Mouse (Mus musculus): ENCODE results near the gene Gabra2. TPM values are rescaled to one million over a fixed set of nuclear protein-coding genes. Genes with fewer than 3 reads are reported as not detected.

Gene Gabra2
- polyA plus RNA-seq (2012) = not detected in 2 replicates

DNA sequence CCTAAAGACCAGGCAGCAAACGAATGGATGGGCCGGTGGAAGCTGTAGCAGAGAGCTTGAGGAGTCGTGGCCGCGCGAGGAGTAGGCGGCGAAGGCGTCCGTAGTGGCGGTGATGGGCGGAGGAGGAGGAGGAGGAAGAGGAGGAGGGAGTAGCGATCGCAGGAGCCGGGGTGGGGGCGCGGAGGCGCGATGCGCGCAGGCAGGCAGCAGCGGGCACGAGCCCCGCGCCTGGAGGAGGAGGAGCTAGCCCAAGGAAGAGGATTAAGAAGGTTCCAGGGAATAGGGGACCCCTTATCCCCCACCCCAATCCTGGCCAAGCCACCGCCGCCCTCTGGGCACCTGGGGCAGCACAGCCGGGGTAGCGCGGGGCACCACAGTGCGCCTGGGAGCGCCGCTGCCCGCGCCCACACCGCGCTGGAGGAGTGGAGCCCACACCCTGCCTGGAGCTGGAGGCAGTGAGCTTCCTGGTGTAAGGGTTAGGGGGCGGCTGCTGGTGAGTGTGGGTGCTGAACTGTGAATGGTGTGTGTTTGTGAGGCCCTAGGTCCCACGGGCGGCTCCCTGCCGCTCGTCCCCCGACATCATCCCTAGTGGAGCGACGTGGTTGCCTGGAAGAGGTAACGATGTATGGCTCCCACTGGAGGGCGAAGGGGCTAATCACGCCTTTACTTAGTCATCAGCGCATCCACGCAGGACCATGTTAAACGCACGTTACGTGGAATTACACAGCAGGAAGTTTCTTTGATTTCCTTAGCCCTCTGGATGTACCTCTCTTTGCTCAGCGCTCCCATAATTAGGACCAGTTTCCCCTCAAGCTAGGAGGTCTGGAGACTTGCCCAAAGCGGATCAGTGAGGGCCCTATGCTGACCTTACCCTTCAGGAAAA lies at the start of gene Gabra2:
Gene Gabra2, minus strand, starts transcription at position 125 of the 883 bp plus-strand sequence.
- no peak for TF ChIP-seq GATA1 (IDR thresholded peaks at IDR 0.05; ENCODE audit: low read length)

- no peak for TF ChIP-seq GATA1 (IDR thresholded peaks at IDR 0.05; ENCODE audit: low read length)
Measured at GRCm38 (mm10) chr5:71136691-71137090, 41.0 kb upstream of the Gabra2 start.

DNA sequence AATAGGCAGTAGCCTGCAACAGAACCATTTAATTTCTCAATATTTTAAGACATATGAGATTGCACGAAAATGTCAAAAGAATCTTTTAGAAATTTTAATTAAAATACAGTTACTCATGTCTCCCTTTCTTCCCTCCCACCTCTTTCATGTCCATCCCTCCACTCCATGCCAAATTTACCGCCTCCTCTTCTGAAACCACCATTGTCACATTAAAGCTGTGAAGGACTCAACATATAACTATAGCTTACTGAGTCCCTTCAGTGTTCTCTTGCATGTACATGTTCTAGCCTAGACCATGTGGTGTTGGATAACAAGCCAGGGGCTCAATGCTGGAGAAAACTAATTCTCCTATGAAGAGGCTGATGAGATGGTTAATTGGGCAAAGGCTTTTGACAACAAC lies 40.2 kb upstream of the Gabra2 start:
- TF ChIP-seq GATA1 (IDR thresholded peaks at IDR 0.05; ENCODE audit: low read length) = no peak

DNA sequence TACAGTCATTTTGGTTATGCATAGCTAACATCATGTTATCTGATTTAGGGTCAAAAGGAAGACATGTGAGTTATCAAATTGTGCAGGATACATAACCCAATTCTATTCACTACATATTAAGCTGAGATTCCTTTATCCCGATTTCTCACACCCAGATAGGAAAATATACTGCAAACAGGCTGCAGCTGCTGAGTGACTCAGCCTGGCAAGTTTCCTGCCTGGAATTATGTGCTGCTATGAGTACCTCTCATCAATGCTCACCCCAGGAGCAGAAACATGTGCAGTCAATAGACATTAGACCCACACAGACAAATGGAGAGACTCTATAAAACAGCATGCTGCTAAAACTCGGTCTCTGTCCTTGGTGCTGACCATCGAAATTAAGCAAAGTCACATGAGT lies 32.1 kb upstream of the Gabra2 start:
- no peak for TF ChIP-seq GATA1 (IDR thresholded peaks at IDR 0.05; ENCODE audit: low read length)

DNA sequence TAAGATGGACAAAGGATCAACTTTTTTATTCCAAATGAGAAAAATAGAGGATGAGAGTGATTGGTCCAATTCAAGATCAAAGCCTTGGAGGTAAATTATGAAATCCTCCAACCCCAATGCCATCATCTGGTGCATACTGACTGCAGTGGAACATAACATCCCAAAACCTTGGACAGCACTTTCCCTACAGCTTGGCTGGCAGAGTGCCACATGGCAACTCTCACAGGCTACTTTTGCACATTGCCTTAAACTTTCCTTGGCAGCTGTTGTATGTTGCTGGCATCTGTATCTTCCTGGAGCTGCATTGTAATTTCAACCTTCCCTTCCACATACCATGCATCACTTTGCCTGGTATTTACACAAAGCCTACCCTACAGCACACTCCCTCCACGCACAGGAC lies 19.6 kb upstream of the Gabra2 start:
- no peak for TF ChIP-seq GATA1 (IDR thresholded peaks at IDR 0.05; ENCODE audit: low read length)

DNA sequence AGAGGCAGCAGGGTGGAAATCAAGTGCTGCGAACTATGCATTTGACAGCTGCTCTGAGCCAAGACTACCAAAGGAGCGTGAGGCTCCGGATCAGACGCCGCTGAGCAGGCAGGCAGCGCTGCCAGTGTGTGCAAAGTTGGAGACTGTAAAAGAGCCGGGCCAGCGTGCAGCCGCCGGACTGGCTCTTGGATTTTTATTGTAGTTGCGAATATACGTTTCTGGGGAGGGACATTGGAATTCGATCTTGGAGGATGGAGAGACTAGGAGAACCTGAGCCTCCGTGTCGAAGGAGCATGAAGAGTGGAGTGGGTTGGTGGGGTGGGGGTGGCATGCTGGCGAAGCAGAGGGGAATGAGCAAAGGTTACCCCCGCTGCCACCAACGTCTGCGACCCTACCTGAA lies 469 bp downstream of the Gabra2 start:
- no peak for TF ChIP-seq GATA1 (IDR thresholded peaks at IDR 0.05; ENCODE audit: low read length)

DNA sequence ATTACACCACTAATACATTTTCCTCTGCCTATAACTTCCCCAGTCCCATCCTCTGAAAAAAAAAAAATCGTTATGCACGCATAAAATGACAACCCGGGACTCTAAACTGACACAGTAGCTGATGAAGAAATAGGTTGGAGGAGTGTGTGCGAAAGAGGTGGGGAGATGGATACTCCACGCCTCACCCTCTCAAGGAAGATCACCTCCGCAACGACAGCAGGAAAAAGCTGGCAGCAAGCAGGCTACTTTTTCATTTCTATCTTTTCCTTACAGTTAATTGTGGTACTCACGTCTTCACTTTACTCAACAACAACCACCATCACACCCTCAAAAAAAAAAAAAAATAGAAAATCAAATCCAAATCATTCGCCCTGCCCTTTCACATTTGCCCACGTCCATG lies 873 bp downstream of the Gabra2 start:
- no peak for TF ChIP-seq GATA1 (IDR thresholded peaks at IDR 0.05; ENCODE audit: low read length)

- no peak for TF ChIP-seq GATA1 (IDR thresholded peaks at IDR 0.05; ENCODE audit: low read length)
Measured at GRCm38 (mm10) chr5:71093807-71094206, 1.8 kb downstream of the Gabra2 start.

DNA sequence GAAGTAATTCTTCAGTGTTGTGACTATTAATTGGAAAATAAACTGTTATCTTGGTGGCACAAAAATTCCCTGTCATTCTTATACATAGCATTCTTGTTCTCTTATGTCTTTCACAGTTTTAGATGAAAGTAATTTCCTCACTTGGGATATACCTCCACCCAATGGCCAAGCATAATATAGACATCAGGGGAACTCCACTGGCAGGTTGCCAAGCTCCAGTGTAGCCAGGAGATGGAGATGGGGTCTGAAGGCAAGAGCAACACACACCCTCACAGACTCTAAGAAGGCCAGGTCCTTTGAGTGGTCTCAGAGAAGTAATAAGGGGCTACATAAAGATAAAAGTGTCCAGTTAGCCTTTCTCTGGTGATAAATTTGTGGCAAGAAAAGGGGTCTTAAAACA lies 3.2 kb downstream of the Gabra2 start:
- TF ChIP-seq GATA1 (IDR thresholded peaks at IDR 0.05; ENCODE audit: low read length) = no peak

GRCm38 (mm10) chr5:71091926-71092325 lies 3.7 kb downstream of the Gabra2 start:
- TF ChIP-seq GATA1 (IDR thresholded peaks at IDR 0.05; ENCODE audit: low read length) = no peak

DNA sequence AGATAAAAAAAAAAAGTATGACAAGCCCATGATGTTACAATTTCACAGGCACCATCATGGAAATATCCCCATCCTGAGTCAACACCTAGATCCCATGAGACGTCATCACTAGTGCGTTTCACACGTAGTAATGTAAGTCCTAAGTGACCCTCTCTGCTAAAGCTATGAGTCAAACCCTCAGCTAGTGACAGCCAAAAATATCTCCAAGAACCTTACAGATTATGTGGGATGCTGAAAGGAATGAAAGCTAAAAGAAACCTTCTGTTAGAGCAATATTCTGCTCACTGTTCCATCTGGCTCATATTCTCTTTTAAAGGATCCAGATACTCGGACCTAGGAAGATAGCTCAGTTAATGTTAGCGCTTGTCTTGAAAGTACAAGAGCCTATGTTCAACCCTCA lies 16.8 kb downstream of the Gabra2 start:
- no peak for TF ChIP-seq GATA1 (IDR thresholded peaks at IDR 0.05; ENCODE audit: low read length)

DNA sequence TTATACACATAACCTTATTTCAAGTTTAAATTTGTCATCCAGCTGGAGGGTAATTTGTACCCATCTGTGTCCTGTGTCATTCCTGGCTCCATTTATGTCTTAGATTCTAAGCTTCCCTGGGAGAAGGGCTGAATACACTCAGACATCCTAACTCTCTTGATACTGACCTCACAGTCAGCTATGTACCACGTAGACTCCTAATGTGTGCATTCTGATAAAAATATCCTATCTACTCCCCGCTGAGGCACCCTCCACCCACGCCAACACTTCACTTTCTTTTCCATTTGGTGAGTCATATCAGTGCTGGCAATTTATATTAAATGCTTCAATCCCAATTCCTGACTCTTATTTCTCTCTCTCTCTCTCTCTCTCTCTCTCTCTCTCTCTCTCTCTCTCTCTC lies 34.0 kb downstream of the Gabra2 start:
- no peak for TF ChIP-seq GATA1 (IDR thresholded peaks at IDR 0.05; ENCODE audit: low read length)

DNA sequence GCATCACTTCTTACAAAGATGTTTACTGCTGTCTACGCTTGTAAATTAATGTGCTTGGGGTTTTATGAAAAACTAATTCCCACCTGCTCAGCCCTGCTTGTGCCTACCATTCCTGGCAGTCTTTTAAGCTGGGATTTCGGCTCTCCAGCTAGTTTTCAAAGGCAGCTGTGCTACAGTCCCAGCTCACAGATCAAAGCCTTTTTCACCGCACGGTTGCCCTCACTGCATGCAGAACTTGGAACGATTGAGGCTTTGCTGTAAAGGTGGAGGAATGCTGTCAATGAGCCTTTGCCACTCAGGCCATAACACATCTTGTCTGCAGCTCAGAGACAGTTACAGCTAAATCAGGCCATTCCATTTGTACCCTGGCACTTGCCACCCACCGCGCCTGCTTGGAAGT lies 37.6 kb downstream of the Gabra2 start:
- TF ChIP-seq GATA1 (IDR thresholded peaks at IDR 0.05; ENCODE audit: low read length) = no peak

DNA sequence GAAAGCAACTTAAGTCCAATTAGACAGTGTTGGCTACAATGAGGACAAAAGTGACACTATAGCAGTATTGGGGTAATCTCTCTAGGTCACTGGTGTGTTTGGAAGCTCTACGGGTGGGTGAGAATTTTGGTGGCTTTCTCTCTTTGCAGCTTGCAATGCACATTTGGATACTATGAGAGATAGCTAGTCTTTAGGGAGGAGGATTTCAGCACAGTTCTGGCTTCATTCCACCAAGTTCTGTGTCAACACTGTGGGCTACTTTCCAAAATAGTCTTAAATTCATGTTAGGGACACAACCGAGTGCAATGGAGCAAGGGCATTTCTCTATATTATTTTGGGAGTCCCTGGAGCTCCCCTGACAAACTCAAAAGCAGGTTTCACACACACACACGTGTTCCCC lies 58.3 kb downstream of the Gabra2 start:
- no peak for TF ChIP-seq GATA1 (IDR thresholded peaks at IDR 0.05; ENCODE audit: low read length)

- TF ChIP-seq GATA1 (IDR thresholded peaks at IDR 0.05; ENCODE audit: low read length) = no peak
Measured at GRCm38 (mm10) chr5:71025956-71026355, 69.7 kb downstream of the Gabra2 start.

GRCm38 (mm10) chr5:71011751-71012150 lies 83.9 kb downstream of the Gabra2 start:
- no peak for TF ChIP-seq GATA1 (IDR thresholded peaks at IDR 0.05; ENCODE audit: low read length)

DNA sequence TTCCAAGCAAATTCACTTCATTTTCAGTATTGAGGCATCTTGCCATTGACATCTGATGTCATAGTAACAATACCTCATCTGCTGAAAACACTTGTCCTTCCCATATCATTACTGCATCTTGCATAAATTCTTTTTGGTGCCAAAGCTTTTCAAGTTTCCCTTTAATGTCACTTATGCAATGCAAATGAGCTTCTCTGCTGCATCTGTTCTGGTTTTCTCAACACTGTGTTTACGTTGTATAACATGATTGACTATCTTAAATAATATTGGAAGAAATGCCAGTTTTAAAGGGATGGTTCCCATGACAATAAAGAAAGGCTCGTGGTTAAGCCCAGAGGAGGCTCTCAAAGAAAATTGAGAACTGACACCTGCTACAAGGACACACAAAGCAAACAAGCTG lies 84.4 kb downstream of the Gabra2 start:
- TF ChIP-seq GATA1 (IDR thresholded peaks at IDR 0.05; ENCODE audit: low read length) = no peak

Data from G1E-ER4 (cell line).